Mouse (Mus musculus): Measurements from ENCODE around the gene Creb1.
"Not testable (repeated sequence)": the region's sequence is repeated elsewhere in the genome, so short reads cannot be mapped to it uniquely, and the experiment has no call there.

Gene Creb1

GRCm38 (mm10) chr1:64538837-64539367 lies 6.5 kb downstream of the Creb1 start:
- CTCF ChIA-PET = no interaction called here

GRCm38 (mm10) chr1:64543750-64544149 lies 11.3 kb downstream of the Creb1 start:
- CTCF ChIA-PET = interaction anchor here (1.3 kb wide), 1 partner anchor 12 kb away, joined by 4 read pairs; no protein-coding TSS in a partner anchor

- CTCF ChIA-PET = interaction anchor here (0.5 kb wide), 1 partner anchor 210 kb away, joined by 10 read pairs; no protein-coding TSS in a partner anchor
Observed at GRCm38 (mm10) chr1:64546070-64546469, 13.6 kb downstream of the Creb1 start.

DNA sequence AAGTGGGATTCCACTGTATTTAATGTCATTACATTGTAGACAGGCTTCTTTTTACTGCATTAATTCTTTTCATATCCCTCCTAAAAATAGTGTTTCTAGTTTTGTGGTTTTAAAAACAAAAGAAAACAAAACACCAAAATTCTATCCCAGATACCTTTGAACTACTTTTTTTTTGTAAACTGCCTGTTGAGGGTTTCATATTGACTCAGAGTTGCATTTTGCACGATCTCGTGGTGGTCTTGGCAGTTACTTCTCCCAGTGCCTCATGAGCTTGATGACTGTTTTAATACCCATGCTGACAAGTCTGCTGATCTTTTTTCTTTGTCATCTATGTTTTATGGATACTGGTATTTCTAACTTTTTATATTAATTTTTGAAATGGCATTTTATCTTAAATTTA lies 16.9 kb downstream of the Creb1 start:
- CTCF ChIA-PET = no interaction called here

- CTCF ChIA-PET = interaction anchor here (0.6 kb wide), 1 partner anchor 127 kb away, joined by 3 read pairs; no protein-coding TSS in a partner anchor
Observed at GRCm38 (mm10) chr1:64551908-64552307, 19.5 kb downstream of the Creb1 start.

DNA sequence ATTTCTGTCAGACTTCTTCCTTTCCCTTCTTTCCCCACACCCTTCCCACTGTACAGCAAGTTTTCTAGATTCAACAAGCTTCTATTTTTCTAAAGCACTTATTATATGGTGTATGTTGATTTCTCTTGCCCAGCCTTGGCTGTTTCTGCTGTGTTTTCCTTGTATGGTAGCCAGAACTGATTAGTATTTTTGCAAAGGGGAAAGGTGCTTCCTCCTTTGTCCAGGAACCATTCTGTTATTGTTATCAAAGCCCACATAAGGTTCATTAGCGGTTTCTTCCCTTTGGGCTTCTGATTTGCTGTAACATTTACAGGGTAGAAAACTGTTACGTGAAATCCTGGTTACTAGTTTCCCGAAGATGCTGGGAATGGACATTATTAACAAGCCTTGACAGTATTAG lies 27.7 kb downstream of the Creb1 start:
- CTCF ChIA-PET = no interaction called here

GRCm38 (mm10) chr1:64568206-64568605 lies 35.8 kb downstream of the Creb1 start:
- CTCF ChIA-PET = no interaction called here

DNA sequence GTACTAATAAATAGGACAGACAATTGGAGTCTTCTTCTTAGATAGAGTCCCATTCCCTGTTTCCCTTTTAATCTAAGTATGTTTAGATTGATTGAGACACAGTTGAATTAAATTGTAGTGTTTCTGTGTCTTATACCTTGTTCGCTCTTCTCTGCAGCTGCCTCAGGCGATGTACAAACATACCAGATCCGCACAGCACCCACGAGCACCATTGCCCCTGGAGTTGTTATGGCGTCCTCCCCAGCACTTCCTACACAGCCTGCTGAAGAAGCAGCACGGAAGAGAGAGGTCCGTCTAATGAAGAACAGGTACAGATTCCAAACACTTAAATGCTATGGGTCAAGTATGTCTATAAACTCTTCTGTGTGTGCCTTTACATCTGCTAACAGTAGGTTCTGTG lies 43.6 kb downstream of the Creb1 start:
- CTCF ChIA-PET = no interaction called here

DNA sequence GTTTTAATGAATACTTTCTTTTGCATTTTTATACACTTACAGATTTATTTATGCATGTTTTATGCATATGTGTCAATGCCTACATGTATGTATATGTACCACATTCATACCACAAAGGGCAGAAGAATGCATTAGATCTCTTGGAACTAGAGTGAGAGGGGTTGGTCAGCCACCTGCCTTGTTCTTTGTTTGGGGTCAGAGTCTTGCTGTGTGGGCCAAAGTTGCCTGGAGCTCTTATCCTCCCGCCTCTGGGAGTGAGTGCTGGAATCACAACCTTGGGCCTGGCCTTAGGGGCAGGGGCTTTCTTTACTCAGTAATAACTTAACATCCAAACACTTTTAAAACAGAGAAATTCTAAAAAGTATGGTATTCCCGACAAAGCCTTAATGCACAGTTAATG lies 44.3 kb downstream of the Creb1 start:
- CTCF ChIA-PET = no interaction called here

GRCm38 (mm10) chr1:64577911-64578310 lies 45.5 kb downstream of the Creb1 start:
- CTCF ChIA-PET = not testable (repeated sequence)

DNA sequence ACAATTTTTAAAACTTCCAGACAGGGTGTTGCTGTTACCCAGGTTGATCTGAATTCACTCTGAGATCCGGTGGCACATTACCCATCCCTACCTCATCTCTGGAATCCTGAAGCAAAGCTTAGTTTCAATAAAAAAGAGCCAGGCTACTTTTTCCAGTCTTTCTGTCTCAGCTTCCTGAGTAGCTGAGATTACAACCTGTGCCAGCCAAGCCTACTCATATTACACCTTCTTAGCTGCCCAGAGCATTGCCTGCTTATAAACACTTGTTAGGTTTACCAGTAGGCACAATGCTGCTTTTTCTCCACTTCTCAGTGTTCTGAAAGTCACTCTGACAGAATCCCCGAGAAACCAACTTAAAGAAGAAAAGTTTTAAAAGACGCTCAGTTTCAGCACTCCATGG lies 46.4 kb downstream of the Creb1 start:
- CTCF ChIA-PET = no interaction called here

DNA sequence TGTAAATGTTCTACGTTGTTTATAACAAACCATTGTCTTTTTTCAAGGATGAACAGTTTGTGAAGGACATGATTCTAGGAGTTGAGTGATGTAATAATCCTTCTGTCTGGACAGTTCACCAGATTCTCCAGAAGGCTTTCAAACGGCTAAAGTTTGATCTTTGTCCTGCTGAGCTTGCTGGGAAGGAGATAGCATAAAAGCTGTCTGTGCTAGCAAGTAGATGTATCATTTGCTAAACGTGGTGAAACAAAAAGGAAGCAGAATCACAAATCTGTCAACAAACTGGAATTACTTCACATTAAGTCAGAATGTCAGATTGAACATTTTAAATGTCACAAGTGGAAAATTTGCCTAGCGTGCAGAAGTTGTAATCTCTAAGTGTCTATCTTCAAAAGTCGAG lies 66.5 kb downstream of the Creb1 start:
- CTCF ChIA-PET = interaction anchor here (0.6 kb wide), 1 partner anchor 218 kb away, joined by 3 read pairs; no protein-coding TSS in a partner anchor

DNA sequence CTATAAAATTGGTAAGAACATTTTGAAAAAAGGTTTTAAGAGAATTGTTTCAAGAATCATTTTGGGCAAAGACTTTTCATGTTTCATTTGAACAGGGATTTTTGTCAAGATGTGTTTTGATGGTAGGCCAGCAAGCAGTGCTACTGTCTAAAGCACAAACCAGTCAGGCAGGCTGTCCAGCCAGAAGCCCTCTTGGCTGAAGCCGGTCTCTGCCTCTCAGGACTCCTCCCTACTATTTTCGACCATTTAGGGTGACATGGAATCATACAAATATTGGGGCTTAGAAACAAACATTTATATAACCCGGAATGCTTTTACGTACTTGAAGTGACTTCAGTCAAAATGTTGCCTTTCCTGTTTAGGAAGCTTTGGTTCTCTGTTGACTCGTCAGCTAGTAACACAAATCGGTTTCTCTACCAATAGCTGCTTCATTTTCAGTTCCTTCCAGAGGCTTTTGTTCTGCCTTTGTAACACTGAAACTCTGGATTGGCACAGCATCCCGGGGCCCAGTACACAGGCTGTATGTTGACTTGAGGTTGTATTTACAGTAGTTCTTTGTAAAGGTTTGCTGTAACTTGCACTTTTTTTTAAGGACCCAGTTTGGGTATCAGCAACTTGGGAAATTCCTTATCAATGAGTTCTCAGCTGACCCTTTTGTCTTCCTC lies 68.1 kb downstream of the Creb1 start:
- CTCF ChIA-PET = interaction anchor here (0.6 kb wide), 1 partner anchor 504 kb away, joined by 3 read pairs; no protein-coding TSS in a partner anchor

- CTCF ChIA-PET = no interaction called here
Observed at GRCm38 (mm10) chr1:64601242-64601842, 68.9 kb downstream of the Creb1 start.

DNA sequence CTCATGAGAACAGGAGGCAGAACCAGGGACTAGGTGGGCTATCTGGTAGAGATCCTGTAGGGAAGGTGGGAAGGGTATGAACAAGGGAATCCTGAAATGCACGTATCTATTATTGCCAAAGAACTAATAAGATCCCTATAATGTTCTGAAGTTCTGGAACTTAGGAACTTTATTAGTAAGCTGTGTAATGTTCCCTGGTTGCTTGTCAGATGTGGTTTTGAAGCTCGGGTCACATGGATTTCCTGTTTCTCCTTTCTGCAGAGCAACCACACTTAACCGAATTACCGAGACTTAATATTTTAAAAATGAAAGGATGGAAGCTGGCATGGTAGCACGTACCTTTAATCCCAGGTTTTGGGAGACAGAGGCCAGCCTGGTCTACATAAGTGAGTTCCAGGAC lies 70.9 kb downstream of the Creb1 start:
- CTCF ChIA-PET = interaction anchor here (0.7 kb wide), 1 partner anchor 78 kb away, joined by 3 read pairs; no protein-coding TSS in a partner anchor

DNA sequence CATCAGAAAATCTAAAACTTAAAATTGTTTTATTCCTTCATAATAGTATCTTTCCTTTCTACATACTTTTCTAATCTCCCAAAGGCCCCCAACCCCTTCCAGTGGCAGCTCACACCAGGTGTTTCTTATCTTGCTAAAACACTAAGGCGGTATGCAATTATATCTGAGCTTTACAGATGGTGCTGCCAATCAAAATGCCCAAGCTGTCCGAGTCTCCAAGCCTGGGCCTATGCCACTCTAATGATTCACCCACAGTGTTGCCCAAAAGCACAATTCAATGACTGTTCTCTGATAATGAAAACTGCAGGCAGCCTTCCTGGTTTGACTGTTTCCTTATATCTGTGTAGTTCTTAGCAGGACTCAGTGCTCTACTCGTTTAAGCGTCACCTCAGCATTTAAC lies 76.7 kb downstream of the Creb1 start:
- CTCF ChIA-PET = interaction anchor here (0.6 kb wide), 1 partner anchor 21 kb away, joined by 6 read pairs; no protein-coding TSS in a partner anchor

GRCm38 (mm10) chr1:64609976-64610375 lies 77.5 kb downstream of the Creb1 start:
- CTCF ChIA-PET = no interaction called here

GRCm38 (mm10) chr1:64614311-64614710 lies 81.9 kb downstream of the Creb1 start:
- CTCF ChIA-PET = interaction anchor here (0.7 kb wide), 1 partner anchor 85 kb away, joined by 3 read pairs; no protein-coding TSS in a partner anchor

DNA sequence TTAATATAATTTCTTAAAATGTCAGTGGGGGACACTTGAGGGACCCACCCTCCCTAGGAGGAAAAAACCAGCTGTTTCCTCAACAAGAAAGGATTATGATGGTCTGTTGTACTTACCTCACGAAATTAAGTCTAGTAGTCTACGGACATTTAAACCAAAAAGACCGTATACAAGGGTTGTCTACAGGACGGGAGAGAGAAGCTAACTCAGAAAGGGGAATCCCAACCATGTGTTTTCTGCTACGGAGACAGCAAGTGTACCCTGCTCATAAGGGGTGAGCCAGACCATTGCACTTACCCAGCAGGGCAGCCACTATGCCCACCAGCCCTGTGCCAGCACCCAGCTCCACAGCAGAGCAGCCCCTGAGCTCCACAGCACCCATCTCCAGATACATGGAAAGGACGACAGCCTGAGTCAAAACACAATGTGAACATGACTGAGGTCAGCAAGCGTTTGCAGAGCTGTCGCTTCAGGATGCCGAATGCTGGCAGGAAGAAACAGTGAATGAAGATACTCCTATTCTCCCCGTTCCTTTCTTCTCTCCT lies 82.4 kb downstream of the Creb1 start:
- CTCF ChIA-PET = interaction anchor here (0.7 kb wide), 1 partner anchor 86 kb away, joined by 3 read pairs; no protein-coding TSS in a partner anchor

- CTCF ChIA-PET = no interaction called here
Observed at GRCm38 (mm10) chr1:64615531-64615991, 83.1 kb downstream of the Creb1 start.

- CTCF ChIA-PET = no interaction called here
Observed at GRCm38 (mm10) chr1:64616076-64616475, 83.6 kb downstream of the Creb1 start.

- CTCF ChIA-PET = no interaction called here
Observed at GRCm38 (mm10) chr1:64616531-64616880, 84.1 kb downstream of the Creb1 start.
